In genomic region chr6:60829282-60829891, GRCm38 (mm10) we compare ENCODE assay signal across 8 mouse cellular contexts. TPM values are rescaled to one million over a fixed set of nuclear protein-coding genes. Genes with fewer than 3 reads are reported as not detected.
A peak's percentile ranks its signal among the peaks of the same experiment; 100 is the strongest.
DNase-seq lines count a peak whose midpoint lies in the region; ATAC-seq lines count a peak whose summit lies in the region.

Gene Snca (minus strand): TSS chr6:60829855.

- no peak for ATAC-seq in megakaryocyte, adult 5-6 weeks (ENCODE audit: poor library complexity, severe bottlenecking)
- no peak for ATAC-seq in embryonic facial prominence, embryonic 11.5 days (replicated peaks; ENCODE audit: insufficient number of reproducible peaks, low FRiP score, low TSS enrichment, low read depth)

- no peaks in the 10 kb centered on the region for H3K9me3 ChIP-seq in megakaryocyte, embryonic 14.5 days
- no peaks in the 10 kb centered on the region for H3K9me3 ChIP-seq in embryonic facial prominence, embryonic 11.5 days (replicated peaks; ENCODE audit: control insufficient read depth, low read length)

- peak within 1 kb of the TSS; percentile 95 for H3K4me3 ChIP-seq in megakaryocyte, embryonic 14.5 days (replicated peaks)
- H3K4me3 ChIP-seq in embryonic facial prominence, embryonic 11.5 days (ENCODE audit: low read depth, low read length) = peak within 1 kb of the TSS; percentile 44

- WGBS in embryonic facial prominence, embryonic 11.5 days = 1% methylated on average over 14 of the region's 14 CpGs

- H3K36me3 ChIP-seq in megakaryocyte, embryonic 14.5 days (replicated peaks; ENCODE audit: low read length) = peaks cover 7% of the 10 kb centered on the region
- no peaks in the 10 kb centered on the region for H3K36me3 ChIP-seq in embryonic facial prominence, embryonic 11.5 days (replicated peaks; ENCODE audit: control insufficient read depth, insufficient read depth, low read depth, low read length)

- peaks cover 38% of the 10 kb centered on the region for H3K4me1 ChIP-seq in megakaryocyte, embryonic 14.5 days
- H3K4me1 ChIP-seq in embryonic facial prominence, embryonic 11.5 days (ENCODE audit: control insufficient read depth, insufficient read depth, low read length) = no peaks in the 10 kb centered on the region

- H3K27me3 ChIP-seq in megakaryocyte, embryonic 14.5 days (replicated peaks) = peaks cover 8% of the 10 kb centered on the region
- H3K27me3 ChIP-seq in embryonic facial prominence, embryonic 11.5 days (ENCODE audit: control insufficient read depth, insufficient read depth, low read length) = 0 out of 2 replicates have a peak, but pooled peaks cover 2% of the 10 kb centered on the region

- peak within 1 kb of the TSS; percentile 87 for H3K4me2 ChIP-seq in embryonic facial prominence, embryonic 11.5 days (ENCODE audit: low read depth, low read length)

- intact Hi-C loops in heart, postnatal 25 days (cut with DNase I) = no loop called here

- no peak within 1 kb of the TSS; the same call in 1 of the 2 replicates for H3K27ac ChIP-seq in embryonic facial prominence, embryonic 11.5 days (replicated peaks; ENCODE audit: low read depth, low read length)

- DNase-seq in embryonic facial prominence, embryonic 11.5 days (ENCODE audit: low spot score) = peak; percentile 67
- DNase-seq in heart, postnatal 25 days (ENCODE audit: low spot score) = no peak
- DNase-seq in layer of hippocampus, postnatal 14 days (ENCODE audit: low spot score in 2 of 2) = peak in 1 of 2 experiments; percentile 61
- DNase-seq in mesoderm, embryonic 11.5 days (ENCODE audit: low read depth, low spot score) = peak; percentile 56
- DNase-seq in telencephalon, adult 2 months (ENCODE audit: low read depth, low spot score) = peak; percentile 76
- no peak for DNase-seq in urinary bladder, postnatal 25 days (ENCODE audit: low spot score)

- peak within 1 kb of the TSS; percentile 62 for H3K9ac ChIP-seq in embryonic facial prominence, embryonic 11.5 days (replicated peaks; ENCODE audit: low read length)

RNA-seq across cellular contexts. Expression of gene Snca, which starts in this region (rescaled TPM):
- polyA plus RNA-seq in megakaryocyte, embryonic 14.5 days (2012; ENCODE audit: insufficient read depth, low replicate concordance) = 2.3 and 37.4 TPM in 2 replicates
- 1.3 and 5.0 TPM in 2 replicates for total RNA-seq in megakaryocyte, adult 5-6 weeks (2015)
- 0.55 and 2.0 TPM in 2 replicates for total RNA-seq in megakaryocyte, adult 5-6 weeks (2017)
- 23.9 and 31.2 TPM in 2 replicates for polyA plus RNA-seq in embryonic facial prominence, embryonic 11.5 days (2014; fragmentation: Nextera tagmentation; extraction: Ambion mirVana)
- total RNA-seq in heart, postnatal 25 days (2021) = 10 to 100 TPM; 26.2 to 56.5 TPM
- total RNA-seq in layer of hippocampus, postnatal 14 days (2021) = 100 to 1,000 TPM; 805 to 847 TPM

Comparison
In these comparisons a context has a peak if more than half of its experiments do, and no peak if none do; other contexts are left out.
1. RNA of gene Snca (total RNA-seq): 805 to 847 TPM in layer of hippocampus, postnatal 14 days; 26.2 to 56.5 TPM in heart, postnatal 25 days and 0.55 to 5.0 TPM in megakaryocyte, adult 5-6 weeks; every median in the first group is over 10 times any median in the second.
2. DNase-seq: peak in embryonic facial prominence, embryonic 11.5 days (single experiment), mesoderm, embryonic 11.5 days (single experiment) and telencephalon, adult 2 months (single experiment); none in heart, postnatal 25 days (single experiment) and urinary bladder, postnatal 25 days (single experiment).